Mouse (Mus musculus): ENCODE measurements at regions not wholly inside any gene's neighbourhood (a gene's known extent, or its start where the extent isn't known, plus 50 kb on each side); places are given as distances from the start of the nearest gene placed in this dataset.

- DNase-seq, result peak; percentile 56
These were observed 184.5 kb upstream of the Cpeb2 start for GRCm38 (mm10) chr5:43048196-43049050.

- peak; percentile 14 for DNase-seq
These were observed 183.3 kb upstream of the Cpeb2 start for GRCm38 (mm10) chr5:43049381-43050301.

- peak; percentile 10 for DNase-seq
These were observed 181.9 kb upstream of the Cpeb2 start for GRCm38 (mm10) chr5:43050961-43051517.

GRCm38 (mm10) chr5:43052668-43053067, 180.3 kb upstream of the Cpeb2 start:
- DNase-seq, result no peak

GRCm38 (mm10) chr5:43054586-43054985, 178.4 kb upstream of the Cpeb2 start:
- no peak for DNase-seq

- DNase-seq, result no peak
These were observed 177.8 kb upstream of the Cpeb2 start for GRCm38 (mm10) chr5:43055111-43055710.

GRCm38 (mm10) chr5:43056486-43056885, 176.5 kb upstream of the Cpeb2 start:
- no peak for DNase-seq

- DNase-seq, result no peak
These were observed 171.7 kb upstream of the Cpeb2 start for GRCm38 (mm10) chr5:43061243-43061642.

- DNase-seq, result no peak
These were observed 171.1 kb upstream of the Cpeb2 start for GRCm38 (mm10) chr5:43061797-43062391.

GRCm38 (mm10) chr5:43062499-43062898, 170.5 kb upstream of the Cpeb2 start:
- no peak for DNase-seq

GRCm38 (mm10) chr5:43063386-43063785, 169.6 kb upstream of the Cpeb2 start:
- DNase-seq, result no peak

- no peak for DNase-seq
These were observed 161.4 kb upstream of the Cpeb2 start for GRCm38 (mm10) chr5:43071541-43071940.

GRCm38 (mm10) chr5:43072340-43072739, 160.6 kb upstream of the Cpeb2 start:
- peak; percentile 42 for DNase-seq

GRCm38 (mm10) chr5:43074536-43074935, 158.4 kb upstream of the Cpeb2 start:
- no peak for DNase-seq

- no peak for DNase-seq
These were observed 152.7 kb upstream of the Cpeb2 start for GRCm38 (mm10) chr5:43080252-43080651.

- peak; percentile 45 for DNase-seq
These were observed 151.1 kb upstream of the Cpeb2 start for GRCm38 (mm10) chr5:43081561-43082534.

GRCm38 (mm10) chr5:43087077-43087476, 145.9 kb upstream of the Cpeb2 start:
- DNase-seq, result no peak

- no peak for DNase-seq
These were observed 145.0 kb upstream of the Cpeb2 start for GRCm38 (mm10) chr5:43087907-43088387.

- no peak for DNase-seq
These were observed 144.1 kb upstream of the Cpeb2 start for GRCm38 (mm10) chr5:43088650-43089397.

- DNase-seq, result no peak
These were observed 143.5 kb upstream of the Cpeb2 start for GRCm38 (mm10) chr5:43089475-43089874.
